Mouse (Mus musculus): ENCODE measurements around the gene Gm17190. TPM values are rescaled to one million over a fixed set of nuclear protein-coding genes. Genes with fewer than 3 reads are reported as not detected.

Gm17190 gene
- polyA plus RNA-seq, 1 experiment = not detected

GRCm38 (mm10) chr13:96106367-96106766 lies 24.5 kb downstream of the Gm17190 start:
- H3K9me3 ChIP-seq (ENCODE audit: control insufficient read depth, low read length) = no peaks in the 10 kb centered on the region
- no peak overlapping the region for H3K4me3 ChIP-seq (replicated peaks)
- H3K4me1 ChIP-seq (ENCODE audit: control insufficient read depth) = no peaks in the 10 kb centered on the region
- no peak for TF ChIP-seq TAL1 (IDR thresholded peaks at IDR 0.05; ENCODE audit: low read length)
- TF ChIP-seq GATA1 (IDR thresholded peaks at IDR 0.05; ENCODE audit: low read length) = no peak
- no peaks in the 10 kb centered on the region for H3K36me3 ChIP-seq (ENCODE audit: control insufficient read depth)
- no peaks in the 10 kb centered on the region for H3K27me3 ChIP-seq (ENCODE audit: control insufficient read depth)

- Histone ChIP-seq H3K4me3 (replicated peaks) (no peak overlapping the region), H3K4me1 (ENCODE audit: control insufficient read depth) (no peaks in the 10 kb centered on the region; the same call in 1 of the 2 replicates), H3K36me3 (ENCODE audit: control insufficient read depth) (no peaks in the 10 kb centered on the region), H3K9me3 (ENCODE audit: control insufficient read depth, low read length) (no peaks in the 10 kb centered on the region), H3K27me3 (ENCODE audit: control insufficient read depth) (no peaks in the 10 kb centered on the region)
- TF ChIP-seq GATA1 (IDR thresholded peaks at IDR 0.05; ENCODE audit: low read length) (no peak), TAL1 (IDR thresholded peaks at IDR 0.05; ENCODE audit: low read length) (no peak)
Observed at GRCm38 (mm10) chr13:96110767-96111166, 28.9 kb downstream of the Gm17190 start.

- Histone ChIP-seq H3K9me3 (ENCODE audit: control insufficient read depth, low read length) (no peaks in the 10 kb centered on the region), H3K36me3 (ENCODE audit: control insufficient read depth) (no peaks in the 10 kb centered on the region), H3K27me3 (ENCODE audit: control insufficient read depth) (no peaks in the 10 kb centered on the region), H3K4me3 (replicated peaks) (no peak overlapping the region), H3K4me1 (ENCODE audit: control insufficient read depth) (peaks cover 2% of the 10 kb centered on the region; the same call in 1 of the 2 replicates)
- TF ChIP-seq TAL1 (IDR thresholded peaks at IDR 0.05; ENCODE audit: low read length) = no peak
Observed at GRCm38 (mm10) chr13:96112711-96113110, 30.9 kb downstream of the Gm17190 start.

GRCm38 (mm10) chr13:96125011-96125410 lies 43.2 kb downstream of the Gm17190 start:
- no peaks in the 10 kb centered on the region for H3K9me3 ChIP-seq (ENCODE audit: control insufficient read depth, low read length)
- no peak for TF ChIP-seq GATA1 (IDR thresholded peaks at IDR 0.05; ENCODE audit: low read length)
- TF ChIP-seq TAL1 (IDR thresholded peaks at IDR 0.05; ENCODE audit: low read length) = no peak
- no peak overlapping the region for H3K4me3 ChIP-seq (replicated peaks)
- H3K27me3 ChIP-seq (ENCODE audit: control insufficient read depth) = peaks cover 9% of the 10 kb centered on the region
- H3K36me3 ChIP-seq (ENCODE audit: control insufficient read depth) = no peaks in the 10 kb centered on the region
- no peaks in the 10 kb centered on the region for H3K4me1 ChIP-seq (ENCODE audit: control insufficient read depth)

- no peaks in the 10 kb centered on the region for H3K4me1 ChIP-seq (ENCODE audit: control insufficient read depth)
- no peak for TF ChIP-seq GATA1 (IDR thresholded peaks at IDR 0.05; ENCODE audit: low read length)
- TF ChIP-seq TAL1 (IDR thresholded peaks at IDR 0.05; ENCODE audit: low read length) = no peak
- H3K27me3 ChIP-seq (ENCODE audit: control insufficient read depth) = peaks cover 26% of the 10 kb centered on the region
- H3K36me3 ChIP-seq (ENCODE audit: control insufficient read depth) = no peaks in the 10 kb centered on the region
- H3K9me3 ChIP-seq (ENCODE audit: control insufficient read depth, low read length) = no peaks in the 10 kb centered on the region
- no peak overlapping the region for H3K4me3 ChIP-seq (replicated peaks)
Observed at GRCm38 (mm10) chr13:96126669-96127068, 44.8 kb downstream of the Gm17190 start.

GRCm38 (mm10) chr13:96129081-96129480 lies 47.2 kb downstream of the Gm17190 start:
- Histone ChIP-seq H3K27me3 (ENCODE audit: control insufficient read depth) (peaks cover 50% of the 10 kb centered on the region), H3K4me3 (replicated peaks) (no peak overlapping the region), H3K9me3 (ENCODE audit: control insufficient read depth, low read length) (no peaks in the 10 kb centered on the region), H3K36me3 (ENCODE audit: control insufficient read depth) (no peaks in the 10 kb centered on the region), H3K4me1 (ENCODE audit: control insufficient read depth) (no peaks in the 10 kb centered on the region)
- TF ChIP-seq TAL1 (IDR thresholded peaks at IDR 0.05; ENCODE audit: low read length) = no peak
- TF ChIP-seq GATA1 (IDR thresholded peaks at IDR 0.05; ENCODE audit: low read length) = no peak

GRCm38 (mm10) chr13:96131050-96131449 lies 49.2 kb downstream of the Gm17190 start:
- Histone ChIP-seq H3K4me3 (replicated peaks) (no peak overlapping the region), H3K36me3 (ENCODE audit: control insufficient read depth) (no peaks in the 10 kb centered on the region), H3K9me3 (ENCODE audit: control insufficient read depth, low read length) (no peaks in the 10 kb centered on the region), H3K27me3 (ENCODE audit: control insufficient read depth) (peaks cover 56% of the 10 kb centered on the region), H3K4me1 (ENCODE audit: control insufficient read depth) (no peaks in the 10 kb centered on the region)
- no peak for TF ChIP-seq TAL1 (IDR thresholded peaks at IDR 0.05; ENCODE audit: low read length)
- TF ChIP-seq GATA1 (IDR thresholded peaks at IDR 0.05; ENCODE audit: low read length) = no peak

- no peak for TF ChIP-seq TAL1 (IDR thresholded peaks at IDR 0.05; ENCODE audit: low read length)
- TF ChIP-seq GATA1 (IDR thresholded peaks at IDR 0.05; ENCODE audit: low read length) = no peak
- H3K27me3 ChIP-seq (ENCODE audit: control insufficient read depth) = peaks cover 56% of the 10 kb centered on the region
- no peaks in the 10 kb centered on the region for H3K9me3 ChIP-seq (ENCODE audit: control insufficient read depth, low read length)
- no peaks in the 10 kb centered on the region for H3K36me3 ChIP-seq (ENCODE audit: control insufficient read depth)
- H3K4me3 ChIP-seq (replicated peaks) = no peak overlapping the region
- H3K4me1 ChIP-seq (ENCODE audit: control insufficient read depth) = no peaks in the 10 kb centered on the region
Observed at GRCm38 (mm10) chr13:96131911-96132310, 50.1 kb downstream of the Gm17190 start.

- TF ChIP-seq GATA1 (IDR thresholded peaks at IDR 0.05; ENCODE audit: low read length) (no peak), TAL1 (IDR thresholded peaks at IDR 0.05; ENCODE audit: low read length) (no peak)
- Histone ChIP-seq H3K36me3 (ENCODE audit: control insufficient read depth) (no peaks in the 10 kb centered on the region), H3K4me3 (replicated peaks) (no peak within 1 kb of the TSS), H3K9me3 (ENCODE audit: control insufficient read depth, low read length) (no peaks in the 10 kb centered on the region), H3K4me1 (ENCODE audit: control insufficient read depth) (no peaks in the 10 kb centered on the region), H3K27me3 (ENCODE audit: control insufficient read depth) (peaks cover 56% of the 10 kb centered on the region)
Observed at GRCm38 (mm10) chr13:96132401-96132816, 50.6 kb downstream of the Gm17190 start, which contains the start of gene Sv2c. TSS of gene Sv2c (minus strand) at chr13:96132577.

Other genes with a start within 250 kb of the Gm17190 start
- gene Iqgap2, start 190.1 kb upstream of the Gm17190 start, polyA plus RNA-seq (2012) = 0.16 and 0.17 TPM in 2 replicates
- 0.02 and 0.06 TPM in 2 replicates for gene Gm20075, start 678 bp upstream of the Gm17190 start, polyA plus RNA-seq (2012)
- gene Sv2c, start 50.5 kb downstream of the Gm17190 start, polyA plus RNA-seq (2012) = 0.01 TPM in 1 of 2 replicates, not detected in the other

All from erythroblast, embryonic 14.5 days (primary cell).